ENCODE assay signal across 8 mouse cellular contexts in genomic region chr11:106487733-106488115, GRCm38 (mm10). TPM values are rescaled to one million over a fixed set of nuclear protein-coding genes. Genes with fewer than 3 reads are reported as not detected.
DNase-seq lines count a peak whose midpoint lies in the region; ATAC-seq and TF ChIP-seq lines count a peak whose summit lies in the region.

Gene Ern1 (minus strand): TSS chr11:106487852.

- H3K9ac ChIP-seq in forebrain, embryonic 16.5 days (replicated peaks; ENCODE audit: low read depth, low read length) = peak within 1 kb of the TSS; percentile 79
- H3K9ac ChIP-seq in neural tube, embryonic 14.5 days (replicated peaks; ENCODE audit: low read depth, low read length) = peak within 1 kb of the TSS; percentile 84

- peak within 1 kb of the TSS; percentile 72 for H3K4me2 ChIP-seq in forebrain, embryonic 16.5 days (ENCODE audit: low read length)
- peak within 1 kb of the TSS; percentile 75 for H3K4me2 ChIP-seq in neural tube, embryonic 14.5 days (ENCODE audit: low read depth, low read length)

- peaks cover 8% of the 10 kb centered on the region for H3K36me3 ChIP-seq in G1E (replicated peaks)
- H3K36me3 ChIP-seq in forebrain, embryonic 16.5 days (ENCODE audit: control insufficient read depth, insufficient read depth) = no peaks in the 10 kb centered on the region
- no peaks in the 10 kb centered on the region for H3K36me3 ChIP-seq in neural tube, embryonic 14.5 days (ENCODE audit: control insufficient read depth, insufficient read depth, low read length)
- H3K36me3 ChIP-seq in testis, adult 2 months (ENCODE audit: control insufficient read depth, insufficient read depth, low read length) = no peaks in the 10 kb centered on the region

- H3K27ac ChIP-seq in forebrain, embryonic 16.5 days (ENCODE audit: low read length) = peak within 1 kb of the TSS; percentile 69
- H3K27ac ChIP-seq in neural tube, embryonic 14.5 days (ENCODE audit: low read depth, low read length) = peak within 1 kb of the TSS; percentile 71
- peak within 1 kb of the TSS; percentile 51; the same call in 1 of the 2 replicates for H3K27ac ChIP-seq in testis, adult 2 months (ENCODE audit: control insufficient read depth, insufficient read depth, low read depth, low read length)

- peak; percentile 89 for DNase-seq in G1E (ENCODE audit: low spot score)
- DNase-seq in cerebellum, adult 18-20 months = peak; percentile 95 to 96
- peak; percentile 93 for DNase-seq in heart, postnatal 25 days (ENCODE audit: low spot score)
- peak; percentile 93 to 96 for DNase-seq in layer of hippocampus, adult 18-20 months (ENCODE audit: low spot score in 2 of 2)
- peak; percentile 94 to 95 for DNase-seq in lung, adult 18-20 months

- H3K4me1 ChIP-seq in G1E (ENCODE audit: insufficient read depth, low read depth, low read length) = peaks cover 39% of the 10 kb centered on the region
- H3K4me1 ChIP-seq in forebrain, embryonic 16.5 days (replicated peaks; ENCODE audit: control insufficient read depth, insufficient read depth, low read length) = peaks cover 9% of the 10 kb centered on the region
- H3K4me1 ChIP-seq in neural tube, embryonic 14.5 days (ENCODE audit: control insufficient read depth, insufficient read depth, low read length) = peaks cover 5% of the 10 kb centered on the region; the same call in 1 of the 2 replicates
- peaks cover 6% of the 10 kb centered on the region for H3K4me1 ChIP-seq in testis, adult 2 months (ENCODE audit: control insufficient read depth, insufficient read depth, low read length)

- H3K4me3 ChIP-seq in G1E (ENCODE audit: low read depth, low read length) = peak within 1 kb of the TSS; percentile 90
- peak within 1 kb of the TSS; percentile 97 for H3K4me3 ChIP-seq in forebrain, embryonic 16.5 days (replicated peaks; ENCODE audit: low read length)
- peak within 1 kb of the TSS; percentile 88 for H3K4me3 ChIP-seq in neural tube, embryonic 14.5 days (ENCODE audit: low read depth, low read length)
- peak within 1 kb of the TSS; percentile 89 for H3K4me3 ChIP-seq in testis, adult 2 months (ENCODE audit: control insufficient read depth, low read depth, low read length)

- H3K27me3 ChIP-seq in G1E (ENCODE audit: insufficient read depth, low read length) = no peaks in the 10 kb centered on the region
- H3K27me3 ChIP-seq in forebrain, embryonic 16.5 days (replicated peaks; ENCODE audit: control insufficient read depth, insufficient read depth, low read length) = no peaks in the 10 kb centered on the region
- H3K27me3 ChIP-seq in neural tube, embryonic 14.5 days (ENCODE audit: control insufficient read depth, insufficient read depth, low read length) = no peaks in the 10 kb centered on the region
- no peaks in the 10 kb centered on the region for H3K27me3 ChIP-seq in testis, adult 2 months (ENCODE audit: control insufficient read depth, insufficient read depth, low read length)

- TF ChIP-seq CTCF in G1E (IDR thresholded peaks at IDR 0.05; ENCODE audit: low read depth, low read length) = no peak
- TF ChIP-seq CTCF in testis, adult 2 months (IDR thresholded peaks at IDR 0.05; ENCODE audit: control insufficient read depth, insufficient read depth, insufficient replicate concordance, low read depth, low read length) = no peak

- intact Hi-C loops in heart, postnatal 25 days (cut with DNase I) = no loop called here

- WGBS in forebrain, embryonic 16.5 days = 0% methylated on average over 25 of the region's 28 CpGs
- 0% methylated on average over 18 of the region's 28 CpGs for WGBS in neural tube, embryonic 14.5 days

- TF ChIP-seq POLR2A in testis, adult 2 months (IDR thresholded peaks at IDR 0.05; ENCODE audit: control insufficient read depth, low read depth, low read length) = peak; percentile 80

- H3K9me3 ChIP-seq in G1E (replicated peaks) = no peaks in the 10 kb centered on the region
- H3K9me3 ChIP-seq in forebrain, embryonic 16.5 days (ENCODE audit: control insufficient read depth, low read length) = no peaks in the 10 kb centered on the region
- no peaks in the 10 kb centered on the region for H3K9me3 ChIP-seq in neural tube, embryonic 14.5 days (ENCODE audit: control insufficient read depth, low read length)

- peak; percentile 96 for ATAC-seq in G1E (ENCODE audit: extremely low read depth, insufficient number of reproducible peaks, low FRiP score, poor library complexity, severe bottlenecking)
- peak; percentile 98 for ATAC-seq in forebrain, embryonic 16.5 days
- ATAC-seq in neural tube, embryonic 14.5 days (ENCODE audit: low read depth) = peak; percentile 96

RNA-seq across cellular contexts. Expression of gene Ern1, which starts in this region (rescaled TPM):
- total RNA-seq in G1E (2014; fragmentation: Nextera tagmentation) (44.5 and 47.7 TPM in 2 replicates), G1E (2017) (11.5 and 14.9 TPM in 2 replicates)
- 10.9 and 11.0 TPM in 2 replicates for polyA plus RNA-seq in G1E (2012)
- polyA plus RNA-seq in forebrain, embryonic 16.5 days (2015; fragmentation: Nextera tagmentation; extraction: Ambion mirVana) = 4.9 and 6.0 TPM in 2 replicates
- total RNA-seq in heart, postnatal 25 days (2021) = 10 to 100 TPM; 10.0 to 10.2 TPM
- total RNA-seq in layer of hippocampus, adult 18-20 months (2021) = 1 to 10 TPM; 10.0 TPM
- 7.4 and 7.6 TPM in 2 replicates for polyA plus RNA-seq in neural tube, embryonic 14.5 days (2014; fragmentation: Nextera tagmentation; extraction: Ambion mirVana)
- 6.6 and 7.3 TPM in 2 replicates for polyA plus RNA-seq in testis, adult 2 months (2012; rRNA removed)

Comparison
In these comparisons a context has a peak if more than half of its experiments do, and no peak if none do; other contexts are left out.
1. Peak in every context shown above with its lines: DNase-seq, ATAC-seq, H3K4me3 ChIP-seq and H3K27ac ChIP-seq.